Mouse (Mus musculus): ENCODE data around the gene Unc119b. TPM values are rescaled to one million over a fixed set of nuclear protein-coding genes. Genes with fewer than 3 reads are reported as not detected.
A peak's percentile ranks its signal among the peaks of the same experiment; 100 is the strongest.

The Unc119b gene
- total and polyA plus RNA-seq, 2 experiments from 2014 or later = 22.5 to 32.1 TPM

- no peaks in the 10 kb centered on the region for H3K9me3 ChIP-seq (ENCODE audit: low read length)
- H3K4me3 ChIP-seq (ENCODE audit: low read length) = no peak overlapping the region
- H3K27me3 ChIP-seq (ENCODE audit: insufficient read depth, low read length) = no peaks in the 10 kb centered on the region
- TF ChIP-seq CTCF (IDR thresholded peaks at IDR 0.05; ENCODE audit: low read depth) = 0 out of 2 replicates have a peak, but pooled peaks have one; percentile 12
- ATAC-seq (no peak), DNase-seq (ENCODE audit: low spot score) (no peak)
- no peak overlapping the region for H3K27ac ChIP-seq
- no peaks in the 10 kb centered on the region for H3K4me1 ChIP-seq (ENCODE audit: insufficient read depth, low read length)
- H3K4me2 ChIP-seq (ENCODE audit: low read depth, low read length) = no peak overlapping the region
- 75% methylated on average over 1 of the region's 1 CpGs for whole genome bisulfite sequencing
- H3K36me3 ChIP-seq (ENCODE audit: insufficient read depth, low read length) = no peaks in the 10 kb centered on the region
- no peak overlapping the region for H3K9ac ChIP-seq (replicated peaks; ENCODE audit: low read length)
These were observed 39.8 kb upstream of the Unc119b start for GRCm38 (mm10) chr5:115174554-115174953.

- Histone ChIP-seq H3K27ac (no peak overlapping the region), H3K9ac (replicated peaks; ENCODE audit: low read length) (no peak overlapping the region), H3K27me3 (ENCODE audit: insufficient read depth, low read length) (no peaks in the 10 kb centered on the region), H3K4me2 (ENCODE audit: low read depth, low read length) (no peak overlapping the region), H3K36me3 (ENCODE audit: insufficient read depth, low read length) (no peaks in the 10 kb centered on the region), H3K4me3 (ENCODE audit: low read length) (no peak overlapping the region), H3K9me3 (ENCODE audit: low read length) (no peaks in the 10 kb centered on the region), H3K4me1 (ENCODE audit: insufficient read depth, low read length) (no peaks in the 10 kb centered on the region)
- 81% methylated on average over 8 of the region's 8 CpGs for WGBS
- DNase-seq (ENCODE audit: low spot score) (no peak), ATAC-seq (no peak)
- no peak for TF ChIP-seq CTCF (IDR thresholded peaks at IDR 0.05; ENCODE audit: low read depth)
These were observed 35.4 kb upstream of the Unc119b start for GRCm38 (mm10) chr5:115170150-115170549.

- H3K27me3 ChIP-seq (ENCODE audit: insufficient read depth, low read length) = no peaks in the 10 kb centered on the region
- H3K9ac ChIP-seq (replicated peaks; ENCODE audit: low read length) = no peak overlapping the region
- ATAC-seq (0 out of 2 replicates have a peak, but pooled peaks have one; percentile 11), DNase-seq (ENCODE audit: low spot score) (no peak)
- H3K27ac ChIP-seq = no peak overlapping the region
- TF ChIP-seq CTCF (IDR thresholded peaks at IDR 0.05; ENCODE audit: low read depth) = no peak
- no peak overlapping the region for H3K4me2 ChIP-seq (ENCODE audit: low read depth, low read length)
- no peaks in the 10 kb centered on the region for H3K4me1 ChIP-seq (ENCODE audit: insufficient read depth, low read length)
- H3K36me3 ChIP-seq (ENCODE audit: insufficient read depth, low read length) = no peaks in the 10 kb centered on the region
- 42% methylated on average over 27 of the region's 27 CpGs for WGBS
- no peaks in the 10 kb centered on the region for H3K9me3 ChIP-seq (ENCODE audit: low read length)
- H3K4me3 ChIP-seq (ENCODE audit: low read length) = no peak overlapping the region
These were observed 34.1 kb upstream of the Unc119b start for GRCm38 (mm10) chr5:115168641-115169415.

- Histone ChIP-seq H3K27ac (no peak overlapping the region), H3K9ac (replicated peaks; ENCODE audit: low read length) (no peak overlapping the region), H3K4me1 (ENCODE audit: insufficient read depth, low read length) (0 out of 2 replicates have a peak, but pooled peaks cover 3% of the 10 kb centered on the region), H3K27me3 (ENCODE audit: insufficient read depth, low read length) (no peaks in the 10 kb centered on the region), H3K4me3 (ENCODE audit: low read length) (no peak overlapping the region), H3K9me3 (ENCODE audit: low read length) (no peaks in the 10 kb centered on the region), H3K36me3 (ENCODE audit: insufficient read depth, low read length) (no peaks in the 10 kb centered on the region), H3K4me2 (ENCODE audit: low read depth, low read length) (no peak overlapping the region)
- no peak for TF ChIP-seq CTCF (IDR thresholded peaks at IDR 0.05; ENCODE audit: low read depth)
- WGBS = 60% methylated on average over 6 of the region's 6 CpGs
- ATAC-seq = no peak
- DNase-seq (ENCODE audit: low spot score) = no peak
These were observed 32.6 kb upstream of the Unc119b start for GRCm38 (mm10) chr5:115167396-115167795.

GRCm38 (mm10) chr5:115166815-115167194, 32.0 kb upstream of the Unc119b start:
- Histone ChIP-seq H3K36me3 (ENCODE audit: insufficient read depth, low read length) (no peaks in the 10 kb centered on the region), H3K4me3 (ENCODE audit: low read length) (no peak overlapping the region), H3K9ac (replicated peaks; ENCODE audit: low read length) (no peak overlapping the region), H3K4me2 (ENCODE audit: low read depth, low read length) (no peak overlapping the region), H3K27me3 (ENCODE audit: insufficient read depth, low read length) (no peaks in the 10 kb centered on the region), H3K27ac (no peak overlapping the region), H3K4me1 (ENCODE audit: insufficient read depth, low read length) (0 out of 2 replicates have a peak, but pooled peaks cover 3% of the 10 kb centered on the region), H3K9me3 (ENCODE audit: low read length) (no peaks in the 10 kb centered on the region)
- TF ChIP-seq CTCF (IDR thresholded peaks at IDR 0.05; ENCODE audit: low read depth) = no peak
- DNase-seq (ENCODE audit: low spot score) = no peak
- WGBS = 75% methylated on average over 7 of the region's 7 CpGs
- ATAC-seq = no peak

GRCm38 (mm10) chr5:115165895-115166814, 31.4 kb upstream of the Unc119b start:
- Histone ChIP-seq H3K9me3 (ENCODE audit: low read length) (no peaks in the 10 kb centered on the region), H3K27ac (peak overlapping the region; percentile 32), H3K27me3 (ENCODE audit: insufficient read depth, low read length) (no peaks in the 10 kb centered on the region), H3K4me3 (ENCODE audit: low read length) (no peak overlapping the region), H3K9ac (replicated peaks; ENCODE audit: low read length) (no peak overlapping the region), H3K4me1 (ENCODE audit: insufficient read depth, low read length) (0 out of 2 replicates have a peak, but pooled peaks cover 3% of the 10 kb centered on the region), H3K36me3 (ENCODE audit: insufficient read depth, low read length) (no peaks in the 10 kb centered on the region), H3K4me2 (ENCODE audit: low read depth, low read length) (no peak overlapping the region)
- 41% methylated on average over 11 of the region's 11 CpGs for WGBS
- ATAC-seq (peak; percentile 50; the same call in 1 of the 2 replicates), DNase-seq (ENCODE audit: low spot score) (peak; percentile 68)
- peak; percentile 29 for TF ChIP-seq CTCF (IDR thresholded peaks at IDR 0.05; ENCODE audit: low read depth)
